ENCODE assay signal across 15 mouse cellular contexts in the genomic region with DNA sequence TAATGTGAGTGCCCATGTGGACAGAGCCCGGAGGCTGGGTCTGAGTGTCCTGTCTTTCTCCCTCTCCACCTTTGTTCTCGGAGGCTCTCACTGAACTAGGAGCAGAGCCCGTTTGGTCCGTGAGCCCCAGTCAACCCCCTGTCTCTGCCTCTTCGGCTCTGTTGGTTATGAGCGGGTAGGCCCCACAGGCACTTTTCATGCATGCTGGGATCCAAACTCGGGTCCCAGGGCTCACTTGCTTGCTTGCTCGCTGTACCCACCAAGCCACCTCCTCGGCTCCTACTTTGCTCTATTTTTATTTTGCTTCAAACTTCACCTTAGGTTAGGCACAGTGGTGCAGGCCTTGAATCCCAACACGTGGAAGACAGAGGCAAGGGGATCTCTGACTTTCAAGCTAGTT.
"Had no signal": no experiment of that assay in that cellular context is flagged by ENCODE, and none has a peak within 500 bp of the region (broad histone marks: within the 10 kb centered on the region; RNA-seq: fewer than 3 reads in every experiment).

No protein-coding gene starts in this region.

- H3K27me3 ChIP-seq: neural tube, embryonic 13.5 days had no signal

- H3K27ac ChIP-seq: liver, embryonic 12.5 days; liver, embryonic 14.5 days; neural tube, embryonic 13.5 days; neural tube, embryonic 15.5 days; stomach, embryonic 15.5 days; stomach, postnatal 0 days had no signal

- DNase-seq: lung, adult 18-20 months; lung, embryonic 14.5 days; lung, postnatal 10 days; lung, postnatal 4 days; right cerebral cortex, postnatal 14 days; thymus, adult 2 months; thymus, postnatal 25 days; thymus, postnatal 4 days had no signal

- H3K9me3 ChIP-seq: liver, embryonic 12.5 days; neural tube, embryonic 13.5 days; neural tube, embryonic 15.5 days; stomach, embryonic 15.5 days had no signal

- H3K9ac ChIP-seq: liver, embryonic 12.5 days; liver, embryonic 14.5 days; lung, embryonic 14.5 days; neural tube, embryonic 13.5 days; neural tube, embryonic 15.5 days; stomach, embryonic 15.5 days had no signal

- H3K4me2 ChIP-seq: liver, embryonic 12.5 days; lung, embryonic 14.5 days; neural tube, embryonic 13.5 days; neural tube, embryonic 15.5 days; stomach, embryonic 15.5 days had no signal

- H3K4me3 ChIP-seq: liver, embryonic 12.5 days; myocyte; neural tube, embryonic 13.5 days; neural tube, embryonic 15.5 days; stomach, embryonic 15.5 days had no signal

- ATAC-seq: liver, embryonic 12.5 days had no signal

- H3K36me3 ChIP-seq: liver, embryonic 12.5 days; stomach, embryonic 15.5 days had no signal
